Mouse (Mus musculus): ENCODE data around the gene Cntnap1.

Gene Cntnap1

DNA sequence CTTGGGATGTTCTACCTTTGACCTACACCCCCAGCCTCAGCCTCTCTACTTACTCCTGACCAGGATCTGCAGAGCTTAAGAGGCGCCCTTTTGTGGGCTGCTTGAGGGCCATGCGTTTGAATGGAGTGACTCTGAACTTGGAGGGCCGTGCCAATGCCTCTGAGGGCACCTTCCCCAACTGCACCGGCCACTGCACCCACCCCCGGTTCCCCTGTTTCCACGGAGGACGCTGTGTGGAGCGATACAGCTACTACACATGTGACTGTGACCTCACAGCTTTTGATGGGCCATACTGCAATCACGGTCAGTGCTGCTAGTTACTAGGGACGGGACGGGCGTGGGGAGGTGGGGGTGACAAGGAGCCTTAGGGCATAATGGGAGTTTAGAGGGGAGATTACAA is 14.7 kb downstream of the Cntnap1 start:
- in situ Hi-C loops (cut with MseI, MboI): no loop called here

DNA sequence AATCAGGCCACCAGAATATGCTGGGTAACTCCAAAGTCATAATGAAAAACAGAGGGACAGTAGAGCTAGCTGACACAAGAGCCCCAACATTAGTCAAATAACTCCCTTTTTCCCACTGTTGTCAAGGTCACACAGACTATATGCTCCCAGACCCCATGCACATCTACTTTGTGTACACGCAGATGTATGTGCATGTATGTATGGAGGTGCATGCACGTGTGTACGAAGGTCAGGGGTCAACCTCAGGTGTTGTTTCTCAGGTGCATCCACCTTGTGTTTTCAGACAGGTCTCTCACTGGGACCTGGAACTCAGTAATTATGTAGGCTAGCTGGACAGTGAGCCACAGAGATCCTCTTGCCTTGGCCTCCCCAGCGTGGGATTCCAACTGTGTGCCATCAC is 15.1 kb downstream of the Cntnap1 start:
- in situ Hi-C loops (cut with MseI, MboI): no loop called here

DNA sequence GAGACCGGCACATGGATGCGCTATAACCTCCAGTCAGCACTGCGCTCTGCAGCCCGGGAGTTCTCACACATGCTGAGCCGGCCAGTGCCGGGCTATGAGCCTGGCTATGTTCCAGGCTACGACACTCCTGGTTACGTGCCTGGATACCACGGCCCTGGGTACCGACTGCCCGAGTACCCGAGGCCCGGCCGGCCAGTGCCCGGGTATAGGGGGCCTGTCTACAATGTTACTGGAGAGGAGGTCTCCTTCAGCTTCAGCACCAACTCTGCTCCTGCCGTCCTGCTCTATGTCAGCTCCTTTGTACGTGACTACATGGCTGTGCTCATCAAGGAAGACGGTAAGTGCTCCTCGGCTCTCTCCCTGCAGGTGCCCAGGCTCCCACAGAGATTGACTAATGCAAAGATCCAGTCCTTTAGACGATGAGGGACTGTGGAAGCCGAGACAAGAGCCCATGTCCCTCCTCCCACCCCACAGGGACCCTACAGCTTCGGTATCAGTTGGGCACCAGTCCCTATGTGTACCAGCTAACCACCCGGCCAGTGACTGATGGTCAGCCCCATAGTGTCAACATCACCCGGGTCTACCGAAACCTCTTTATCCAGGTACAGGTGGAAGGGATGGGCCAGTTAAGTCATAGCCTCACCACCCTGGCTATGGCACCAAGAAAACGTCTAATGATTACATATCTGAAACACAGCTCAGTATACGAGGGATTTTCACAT is 16.4 kb downstream of the Cntnap1 start:
- in situ Hi-C loops (cut with MseI, MboI): no loop called here

DNA sequence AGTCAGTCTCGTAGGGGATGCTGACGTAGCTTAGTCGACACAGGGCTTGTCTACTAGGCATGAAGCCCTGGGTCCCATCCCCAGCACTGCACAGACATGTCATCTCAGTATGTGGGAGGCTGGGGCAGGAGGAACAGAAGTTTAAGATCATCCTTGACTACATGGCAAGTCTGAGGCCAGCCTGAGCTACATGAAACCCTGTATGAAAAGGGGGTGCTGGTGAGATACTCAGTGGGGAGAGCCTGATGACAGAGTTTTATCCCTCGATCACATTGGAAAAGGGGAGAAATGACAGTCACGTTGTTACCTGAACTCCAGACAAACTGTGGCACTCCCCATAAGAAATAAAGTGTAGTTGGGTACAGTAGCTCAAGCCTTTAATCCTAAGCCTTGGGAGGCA is 17.2 kb downstream of the Cntnap1 start:
- in situ Hi-C loops (cut with MseI, MboI): no loop called here

DNA sequence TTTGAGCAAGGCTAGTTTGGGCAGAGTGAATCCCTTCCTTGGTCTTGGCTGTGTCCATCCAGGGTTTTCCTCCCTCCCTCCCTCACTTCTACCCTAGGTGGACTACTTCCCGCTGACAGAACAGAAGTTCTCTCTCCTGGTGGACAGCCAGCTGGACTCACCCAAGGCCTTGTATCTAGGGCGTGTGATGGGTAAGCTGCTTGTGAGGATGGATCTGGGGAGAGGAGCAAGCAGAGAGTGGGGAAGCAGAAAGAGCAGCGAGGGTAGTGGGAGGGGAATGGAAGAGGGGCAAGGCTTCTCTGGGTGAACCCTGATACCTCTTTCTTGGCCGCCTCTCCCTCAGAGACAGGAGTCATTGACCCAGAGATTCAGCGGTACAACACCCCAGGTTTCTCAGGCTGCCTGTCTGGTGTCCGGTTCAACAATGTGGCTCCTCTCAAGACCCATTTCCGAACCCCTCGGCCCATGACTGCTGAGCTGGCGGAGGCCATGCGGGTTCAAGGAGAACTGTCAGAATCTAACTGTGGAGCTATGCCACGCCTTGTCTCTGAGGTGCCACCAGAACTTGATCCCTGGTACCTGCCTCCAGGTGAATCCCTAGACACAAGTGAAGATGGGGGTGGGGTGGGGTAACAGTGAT is 18.0 kb downstream of the Cntnap1 start:
- in situ Hi-C loops (cut with MseI, MboI): no loop called here

DNA sequence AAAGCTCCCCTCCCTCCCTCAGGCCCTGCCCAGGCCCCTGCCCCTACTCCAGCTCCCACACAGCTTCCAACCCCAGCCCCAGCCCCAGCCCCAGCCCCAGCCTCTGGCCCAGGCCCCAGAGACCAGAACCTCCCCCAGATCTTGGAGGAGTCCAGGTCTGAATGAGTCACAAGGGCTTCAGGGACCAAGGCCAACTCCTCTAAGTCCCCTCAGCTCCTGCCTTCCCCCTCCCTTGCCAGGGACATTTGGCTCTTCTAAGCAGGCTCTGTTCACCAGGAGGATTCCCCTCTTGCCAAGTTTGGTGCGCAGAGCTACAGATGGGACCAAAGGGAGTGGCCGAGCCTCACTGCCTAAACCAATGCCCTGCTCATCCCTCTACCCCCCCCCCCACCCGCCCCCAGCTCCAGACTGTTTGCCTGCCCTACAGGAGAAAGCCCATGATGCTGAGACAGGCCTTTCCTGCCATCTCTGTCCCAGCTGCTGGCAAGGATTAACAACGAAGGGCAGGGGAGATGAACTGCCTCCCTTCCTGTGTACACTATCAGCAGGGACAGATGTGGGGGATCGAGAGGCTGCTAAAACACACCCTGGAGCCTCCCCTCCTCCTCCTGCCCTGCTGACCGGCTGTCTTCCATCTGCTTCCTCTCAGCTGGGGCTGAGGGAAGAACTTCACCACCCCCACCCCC is 19.3 kb downstream of the Cntnap1 start:
- in situ Hi-C loops (cut with MseI, MboI): no loop called here

DNA sequence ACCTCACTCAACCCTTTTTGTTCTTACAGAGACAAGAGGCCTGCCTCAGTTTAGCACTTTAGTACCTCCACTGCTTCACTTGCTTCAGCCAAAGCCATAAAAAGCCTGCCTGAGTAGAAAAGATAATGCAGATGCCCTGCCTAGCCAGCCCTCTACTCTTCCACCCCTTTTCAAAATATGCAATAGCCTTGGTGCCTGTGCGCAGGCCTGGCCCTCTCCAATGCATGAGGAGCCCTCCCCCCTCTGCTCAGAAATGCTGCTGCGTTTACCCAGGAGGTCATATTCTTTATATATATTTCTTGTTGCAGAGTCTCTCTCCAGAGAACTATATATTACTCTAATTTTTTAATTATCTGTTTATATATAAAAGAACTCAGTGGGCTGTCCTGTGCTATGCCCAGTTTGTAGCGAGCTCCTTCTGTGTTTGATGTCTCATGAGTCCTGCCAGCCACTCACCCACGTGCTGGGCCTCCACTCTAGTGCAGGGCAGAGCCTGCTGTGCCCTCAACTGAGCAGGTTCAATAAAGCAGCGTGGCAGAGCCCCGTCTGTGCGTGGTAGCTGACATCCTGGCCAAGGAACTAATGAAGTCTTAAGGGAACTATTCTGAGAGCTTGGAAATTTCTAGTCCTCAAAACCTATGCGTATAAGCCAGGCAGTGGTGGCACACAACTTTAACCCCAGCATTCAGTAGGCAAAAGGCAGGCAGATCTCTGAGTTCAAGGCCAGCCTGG is 20.0 kb downstream of the Cntnap1 start:
- in situ Hi-C loops (cut with MseI, MboI): no loop called here

DNA sequence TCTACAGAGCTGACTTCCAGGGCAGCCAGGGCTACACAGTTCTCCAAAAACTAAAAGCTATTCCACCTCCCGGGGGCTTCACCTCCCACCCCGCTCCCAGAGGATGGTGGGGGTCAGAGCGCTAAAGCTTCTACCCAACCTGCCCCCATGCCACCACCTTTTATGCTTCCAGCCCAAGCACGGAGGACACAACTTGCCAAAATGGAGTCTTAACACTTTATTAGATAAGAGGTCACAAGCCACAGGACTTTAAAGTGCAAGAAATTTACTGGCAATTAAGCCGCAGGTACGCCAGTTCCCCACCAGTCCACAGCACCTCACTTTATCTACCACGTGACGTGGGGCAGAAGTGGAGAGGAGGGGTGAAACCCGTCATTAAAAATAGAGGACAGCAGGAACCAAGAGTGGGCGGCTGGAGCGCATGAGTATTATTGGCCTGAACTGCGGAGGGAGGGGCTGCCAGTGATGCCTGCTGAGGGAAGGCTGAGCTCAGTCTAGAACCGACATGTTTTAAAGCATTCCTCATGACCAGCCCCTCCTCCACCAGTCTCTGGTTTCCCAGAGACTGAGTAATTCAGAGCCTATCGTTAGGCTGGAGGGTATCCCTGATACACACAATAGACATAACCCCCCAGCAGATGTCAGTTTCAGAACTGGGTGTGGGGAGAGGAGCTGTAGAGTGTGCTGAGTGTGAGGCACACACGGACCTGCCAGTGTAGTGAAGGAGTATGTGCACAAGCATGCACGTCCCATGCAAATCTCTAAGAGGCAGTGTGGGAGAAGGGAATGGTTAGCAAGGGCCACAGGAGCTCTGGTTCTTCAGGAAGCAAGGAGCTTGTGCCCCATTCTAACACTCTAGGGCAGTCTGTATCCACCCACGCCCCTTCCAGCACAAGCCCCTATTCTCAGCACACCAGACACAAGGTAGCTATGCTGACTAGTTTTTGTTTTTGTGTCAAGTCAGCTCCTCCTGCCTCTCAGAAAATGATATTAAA is 20.9 kb downstream of the Cntnap1 start:
- in situ Hi-C loops (cut with MseI, MboI): no loop called here

DNA sequence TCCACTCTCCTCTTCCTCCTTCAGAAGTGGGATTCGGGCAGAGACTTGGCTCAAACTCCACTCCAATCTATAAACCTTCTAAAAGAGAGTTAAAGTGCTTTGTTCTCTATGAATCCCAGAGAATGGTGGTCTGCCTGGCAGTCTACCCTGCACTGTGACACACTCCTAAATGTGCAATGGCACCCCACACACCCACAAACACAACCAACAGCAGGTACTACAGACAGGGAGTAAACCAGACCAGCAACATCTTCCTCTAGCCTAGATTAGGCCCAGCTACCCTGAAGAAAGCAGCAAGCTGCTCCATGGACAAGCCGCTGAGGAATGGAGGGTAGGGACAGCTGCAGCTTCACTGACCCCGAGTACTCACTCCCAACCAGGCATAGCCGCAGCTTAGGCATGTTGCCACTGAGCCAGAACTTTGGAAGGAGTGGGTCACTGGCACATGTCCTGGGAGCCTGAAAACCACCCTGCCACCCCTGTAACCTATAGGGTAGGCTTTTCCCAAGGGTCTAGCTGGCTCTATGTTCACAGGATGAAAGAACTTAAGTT is 21.7 kb downstream of the Cntnap1 start:
- in situ Hi-C loops (cut with MseI, MboI): no loop called here

DNA sequence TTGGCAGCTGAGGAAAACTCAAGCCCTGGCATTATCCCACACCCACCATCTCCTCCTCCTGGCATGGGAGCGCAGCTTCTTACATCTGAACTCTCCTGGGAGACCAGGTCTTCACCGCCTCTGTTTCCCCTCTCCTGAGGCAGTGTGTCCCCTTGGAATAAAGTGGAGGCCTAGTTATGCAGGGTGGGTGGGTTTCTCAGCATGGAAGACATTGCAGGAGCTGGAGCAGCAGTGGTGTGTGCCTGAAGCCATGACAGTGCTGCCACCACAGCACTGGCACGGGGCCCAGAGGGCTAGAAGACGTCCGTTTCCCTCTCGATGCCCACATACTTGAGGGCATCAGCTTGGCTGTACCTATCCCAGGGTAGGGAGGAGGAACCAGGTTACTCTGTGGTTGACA is 22.3 kb downstream of the Cntnap1 start:
- in situ Hi-C loops (cut with MseI, MboI): no loop called here

DNA sequence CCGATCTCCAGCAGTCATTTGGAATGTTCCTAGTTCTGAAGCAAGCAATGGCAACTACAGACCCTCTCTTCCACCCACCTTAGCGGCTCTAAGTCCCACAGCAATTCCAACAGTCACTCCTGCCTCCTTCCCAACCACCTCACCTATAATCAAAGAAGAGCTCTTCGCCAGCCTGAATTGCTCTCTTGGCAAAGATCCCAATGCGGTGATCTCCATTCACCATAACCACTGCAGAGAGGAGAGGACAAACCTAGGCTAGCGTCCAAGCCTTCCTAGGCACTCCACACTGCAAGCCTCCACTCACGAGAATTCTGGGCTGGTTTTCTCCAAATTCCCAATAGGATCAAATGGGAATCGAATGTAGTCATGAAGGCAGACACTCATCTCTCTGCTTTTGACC is 22.8 kb downstream of the Cntnap1 start:
- in situ Hi-C loops (cut with MseI, MboI): no loop called here

DNA sequence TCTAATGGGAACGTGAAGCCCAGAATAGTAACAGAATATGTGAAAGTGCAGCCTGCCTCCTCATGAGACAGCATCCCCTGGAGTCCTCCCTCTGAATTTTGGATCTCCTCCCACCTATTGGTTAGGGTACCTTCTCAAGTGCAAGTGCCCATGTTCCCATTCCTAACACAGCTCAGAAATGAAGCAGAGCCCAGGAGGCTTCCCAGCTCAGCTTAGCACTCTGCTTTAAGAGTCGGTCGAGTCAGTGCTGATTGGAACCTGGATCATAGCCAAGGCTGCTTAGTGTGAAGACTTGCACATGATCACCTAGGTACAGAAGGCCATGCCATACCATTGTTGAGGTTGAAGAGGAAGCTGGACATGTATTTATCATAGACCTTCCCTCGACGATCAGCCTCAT is 23.8 kb downstream of the Cntnap1 start:
- in situ Hi-C loops (cut with MseI, MboI): no loop called here

DNA sequence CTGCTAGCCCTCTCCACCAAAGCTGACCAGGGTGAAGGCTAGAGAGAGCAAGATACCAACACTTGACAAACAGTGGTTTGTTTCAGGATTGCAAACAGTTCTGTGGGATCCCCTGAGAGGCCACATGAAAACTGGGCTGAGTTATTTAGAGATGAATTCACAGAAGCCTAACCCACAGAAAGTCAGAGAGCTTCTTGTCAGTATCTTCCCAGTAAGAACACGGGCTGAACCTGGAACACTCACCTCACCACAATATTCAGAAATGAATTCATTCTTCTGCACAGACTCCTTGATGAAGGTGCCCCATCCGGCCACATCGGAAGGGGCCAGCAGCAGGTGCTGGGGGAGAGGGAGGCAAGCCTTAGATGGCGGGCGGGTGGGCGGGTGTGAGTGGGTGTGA is 24.3 kb downstream of the Cntnap1 start:
- in situ Hi-C loops (cut with MseI, MboI): no loop called here

DNA sequence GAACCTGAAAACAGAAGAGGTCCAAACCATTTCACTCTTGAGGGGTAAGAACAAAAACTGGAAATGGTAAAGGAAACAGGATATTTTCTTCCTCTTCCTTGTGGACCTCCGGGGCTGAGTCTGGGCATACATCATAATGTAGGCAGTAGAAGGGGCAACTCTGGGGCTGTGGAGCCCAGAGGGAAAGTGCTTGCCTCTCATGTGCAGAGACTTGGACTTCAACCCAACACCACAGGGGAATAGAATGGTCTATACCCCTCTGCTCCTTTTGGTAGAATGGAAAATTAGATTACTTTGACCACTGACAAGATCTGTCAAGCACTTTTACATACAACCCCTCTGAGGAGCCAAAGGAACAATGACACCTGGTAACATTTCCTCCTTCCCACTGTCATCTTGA is 24.8 kb downstream of the Cntnap1 start:
- in situ Hi-C loops (cut with MseI, MboI): no loop called here

DNA sequence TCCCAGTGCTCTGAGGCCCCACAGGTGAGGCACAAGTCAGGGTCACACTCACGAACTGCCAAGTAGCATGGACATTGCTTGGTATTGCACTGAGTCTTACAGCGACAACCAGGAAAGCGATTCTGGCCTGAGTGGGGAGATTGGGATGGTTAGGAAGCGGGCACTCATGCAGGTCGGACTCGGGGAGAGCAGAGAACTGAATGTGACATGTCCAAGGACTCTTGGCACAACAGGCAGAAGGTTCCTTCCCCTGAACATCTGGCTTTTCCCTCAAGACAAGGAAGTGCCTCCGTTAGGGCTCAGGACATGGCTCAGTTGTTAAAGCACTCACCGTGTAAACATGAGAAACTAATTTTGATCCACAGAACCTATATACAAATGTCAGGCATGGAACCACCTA is 25.2 kb downstream of the Cntnap1 start:
- in situ Hi-C loops (cut with MseI, MboI): no loop called here

DNA sequence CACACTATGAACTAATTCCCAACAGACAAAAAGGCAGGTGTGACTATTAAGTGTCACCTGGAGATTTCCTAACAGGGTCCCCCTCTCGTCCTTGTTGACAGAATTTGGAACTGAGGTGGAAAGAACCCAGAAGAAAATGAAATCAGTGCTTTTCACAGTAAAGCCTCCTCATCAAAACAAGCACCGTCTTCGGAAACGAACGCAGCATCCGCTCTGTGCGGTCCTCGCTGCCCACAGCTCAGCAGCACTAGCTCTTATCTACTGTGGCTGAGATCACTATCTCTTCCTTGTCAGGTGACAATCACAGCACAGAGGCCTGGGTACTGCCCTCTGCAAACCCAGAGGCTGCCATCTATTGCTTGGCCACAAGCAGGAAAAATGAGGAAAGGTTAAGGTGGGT is 25.9 kb downstream of the Cntnap1 start:
- in situ Hi-C loops (cut with MseI, MboI): no loop called here

DNA sequence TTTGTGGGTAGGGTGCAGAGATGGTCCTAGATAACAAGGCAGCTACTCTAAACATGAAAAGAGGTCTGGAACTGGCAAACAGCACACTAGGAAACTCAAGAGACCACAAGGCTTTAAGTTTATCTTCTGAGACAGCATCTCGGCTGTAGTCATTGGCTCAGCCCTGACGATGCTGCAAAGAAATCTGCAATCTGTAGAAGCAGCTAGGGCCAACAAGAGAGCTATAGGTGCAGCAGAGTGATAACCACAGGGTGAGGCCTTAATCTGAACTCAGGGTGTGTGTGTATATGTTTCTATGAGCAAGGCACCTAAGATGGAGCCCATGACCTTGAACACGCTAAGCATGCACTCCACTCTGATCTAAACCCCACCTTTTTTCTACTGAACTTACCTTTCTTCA is 29.2 kb downstream of the Cntnap1 start:
- in situ Hi-C loops (cut with MseI, MboI): no loop called here

DNA sequence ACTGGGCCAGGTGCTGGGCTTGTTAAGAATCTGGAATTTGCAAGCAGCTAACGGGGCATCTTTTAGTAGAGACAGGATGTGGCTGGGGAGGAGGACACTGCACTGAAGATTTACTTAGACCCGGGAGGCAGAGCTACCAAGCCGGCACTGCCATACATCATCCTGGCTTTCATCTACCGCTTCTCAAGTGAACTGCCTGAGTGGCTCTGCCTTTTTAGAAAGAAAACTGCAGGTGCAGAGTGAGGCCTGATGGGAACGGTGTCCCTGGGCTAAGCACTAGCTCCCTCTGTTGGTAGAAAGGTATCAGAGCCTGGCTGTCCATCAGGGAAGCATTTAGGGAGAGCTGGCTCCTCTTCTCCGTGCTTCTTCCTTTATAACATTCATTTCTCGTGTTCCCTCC is 30.7 kb downstream of the Cntnap1 start:
- in situ Hi-C loops (cut with MseI, MboI): no loop called here

DNA sequence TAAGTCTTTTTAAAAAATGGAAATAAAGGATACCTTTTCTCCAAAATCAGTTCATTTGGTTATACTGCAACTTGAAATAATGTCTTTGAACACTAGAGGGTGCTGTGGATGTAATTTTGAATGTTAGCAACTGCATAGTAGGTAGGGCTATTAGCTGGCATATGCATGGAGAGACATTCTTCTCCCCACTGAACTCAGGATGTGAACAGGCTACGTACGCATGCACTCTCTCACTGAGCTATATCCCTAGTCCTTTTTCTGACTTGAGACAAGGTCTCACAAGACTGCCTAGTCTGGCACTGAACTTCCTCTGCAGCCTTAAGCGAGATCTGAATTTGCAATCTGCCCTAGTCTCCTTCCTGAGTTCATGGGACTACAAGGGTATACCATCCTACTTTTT is 41.6 kb downstream of the Cntnap1 start:
- in situ Hi-C loops (cut with MseI, MboI): loop anchor here (5.0 to 10.0 kb wide), 2 partner anchors 35 to 93 kb away; partner anchors contain the start of genes Ramp2 (in 2 of the 2) and Becn1 (in 1 of the 2)

DNA sequence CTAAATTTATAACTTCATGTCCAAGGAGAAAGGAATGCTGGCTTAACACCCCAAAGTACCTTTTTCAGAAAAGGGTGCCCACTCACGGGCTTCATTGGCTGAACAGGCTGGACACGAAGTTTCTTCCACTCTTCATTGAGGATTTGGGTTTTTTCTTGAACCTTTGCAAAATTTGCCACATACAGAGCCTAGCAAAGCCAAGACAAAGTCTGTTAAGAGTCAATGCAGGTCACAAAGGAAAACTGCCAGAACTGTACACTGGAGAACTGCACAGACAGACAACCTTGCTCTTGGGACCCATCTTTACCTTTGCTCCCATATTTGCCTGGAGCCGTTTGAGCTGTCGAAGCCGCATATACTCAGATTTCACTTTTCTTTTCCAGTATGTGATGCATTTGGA is 46.6 kb downstream of the Cntnap1 start:
- in situ Hi-C loops (cut with MseI, MboI): loop anchor here in 1 of 2 experiments (10.0 kb wide), 1 partner anchor 88 kb away; the partner anchor contains the start of gene Becn1
